Mouse (Mus musculus): ENCODE data around the gene Oaz1.

GRCm38 (mm10) chr10:80855749-80856073, 29.3 kb downstream of the Oaz1 start:
- TF ChIP-seq POLR2A (IDR thresholded peaks at IDR 0.05; ENCODE audit: low read depth, low read length) (no peak), CTCF (IDR thresholded peaks at IDR 0.05; ENCODE audit: borderline replicate concordance, insufficient read depth, low read length) (no peak)

Data from embryonic fibroblast, embryonic 13.5 days (primary cell).